Mouse (Mus musculus): ENCODE data around the gene Rapgef1.

- TF ChIP-seq CTCF (IDR thresholded peaks at IDR 0.05), result no peak
- no peak for TF ChIP-seq EP300 (IDR thresholded peaks at IDR 0.05)
Measured at GRCm38 (mm10) chr2:29675846-29676245, 56.3 kb downstream of the Rapgef1 start.

All from lung, postnatal 0 days (tissue).